Mouse (Mus musculus): Measurements from ENCODE around the gene Paqr5. TPM values are rescaled to one million over a fixed set of nuclear protein-coding genes. Genes with fewer than 3 reads are reported as not detected.

Paqr5 gene
- polyA plus RNA-seq, 1 experiment from 2014 or later, result 42.2 TPM

DNA sequence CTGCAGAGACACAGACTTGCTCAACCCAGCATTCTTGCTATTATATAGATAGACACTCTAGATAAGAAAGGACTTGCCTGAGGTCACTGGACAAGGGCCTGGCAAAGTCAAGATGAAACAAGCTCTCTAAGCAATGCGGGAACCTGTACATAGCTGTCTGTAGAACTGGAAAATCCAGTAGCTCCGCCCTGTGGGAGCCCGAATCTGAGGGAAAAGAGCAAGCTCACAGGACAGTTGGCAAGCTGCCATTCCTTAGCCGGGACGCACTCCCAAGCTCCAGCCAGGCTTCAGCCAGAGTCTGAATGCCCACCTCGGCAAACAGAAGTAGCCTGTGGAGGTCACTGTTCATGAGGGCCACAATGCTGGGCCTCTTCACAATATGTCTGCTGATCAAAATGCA is 28.8 kb downstream of the Paqr5 start:
- H3K36me3 ChIP-seq (ENCODE audit: control insufficient read depth, insufficient read depth, low read length), result no peaks in the 10 kb centered on the region
- no peak overlapping the region for H3K9ac ChIP-seq (ENCODE audit: low read length)
- H3K4me2 ChIP-seq (ENCODE audit: low read depth, low read length), result no peak overlapping the region
- H3K9me3 ChIP-seq (replicated peaks; ENCODE audit: control insufficient read depth, low read length), result no peaks in the 10 kb centered on the region
- no peaks in the 10 kb centered on the region for H3K27me3 ChIP-seq (ENCODE audit: control insufficient read depth, insufficient read depth, low read length)
- peaks cover 17% of the 10 kb centered on the region for H3K4me1 ChIP-seq (ENCODE audit: control insufficient read depth, insufficient read depth, low read length)
- 26% methylated on average over 6 of the region's 6 CpGs for WGBS
- H3K27ac ChIP-seq (ENCODE audit: low read length), result peak overlapping the region; percentile 88
- H3K4me3 ChIP-seq (replicated peaks; ENCODE audit: low read length), result no peak overlapping the region
- peak; percentile 18; the same call in 1 of the 2 replicates for ATAC-seq (ENCODE audit: insufficient read depth, low FRiP score)

- Histone ChIP-seq H3K4me3 (replicated peaks; ENCODE audit: low read length) (no peak overlapping the region), H3K4me2 (ENCODE audit: low read depth, low read length) (no peak overlapping the region), H3K9ac (ENCODE audit: low read length) (no peak overlapping the region), H3K4me1 (ENCODE audit: control insufficient read depth, insufficient read depth, low read length) (0 out of 2 replicates have a peak, but pooled peaks cover 6% of the 10 kb centered on the region), H3K9me3 (replicated peaks; ENCODE audit: control insufficient read depth, low read length) (no peaks in the 10 kb centered on the region), H3K27ac (ENCODE audit: low read length) (peak overlapping the region; percentile 72), H3K27me3 (ENCODE audit: control insufficient read depth, insufficient read depth, low read length) (no peaks in the 10 kb centered on the region), H3K36me3 (ENCODE audit: control insufficient read depth, insufficient read depth, low read length) (no peaks in the 10 kb centered on the region)
- no peak for ATAC-seq (ENCODE audit: insufficient read depth, low FRiP score)
- WGBS, result 42% methylated on average over 4 of the region's 4 CpGs
Measured at GRCm38 (mm10) chr9:61991158-61991557, 35.5 kb downstream of the Paqr5 start.

- ATAC-seq (ENCODE audit: insufficient read depth, low FRiP score), result peak; percentile 49
- no peak overlapping the region for H3K4me3 ChIP-seq (replicated peaks; ENCODE audit: low read length)
- 28% methylated on average over 3 of the region's 3 CpGs for WGBS
Measured at GRCm38 (mm10) chr9:61990738-61991137, 35.9 kb downstream of the Paqr5 start.

DNA sequence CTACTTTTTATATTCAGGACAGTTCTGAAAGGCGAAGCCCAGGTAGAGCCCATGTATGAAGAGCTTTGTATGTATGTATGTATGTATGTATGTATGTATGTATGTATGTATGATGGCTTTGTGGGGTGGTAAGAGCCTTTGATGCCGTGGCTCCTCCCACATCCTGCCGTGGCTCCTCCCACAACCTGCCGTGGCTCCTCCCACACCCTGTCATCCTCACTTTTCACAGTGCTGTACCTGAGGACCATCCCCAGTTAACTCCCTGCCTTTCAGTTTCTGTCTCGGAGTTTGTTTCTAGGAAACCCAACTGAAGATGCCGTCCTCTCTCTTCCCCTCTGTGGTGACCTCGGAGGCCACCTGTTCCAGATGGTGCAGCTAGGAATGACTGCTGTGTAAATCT is 40.6 kb downstream of the Paqr5 start:
- Histone ChIP-seq H3K4me3 (replicated peaks; ENCODE audit: low read length) (no peak overlapping the region), H3K9me3 (replicated peaks; ENCODE audit: control insufficient read depth, low read length) (no peaks in the 10 kb centered on the region), H3K36me3 (ENCODE audit: control insufficient read depth, insufficient read depth, low read length) (no peaks in the 10 kb centered on the region), H3K27me3 (ENCODE audit: control insufficient read depth, insufficient read depth, low read length) (no peaks in the 10 kb centered on the region), H3K4me1 (ENCODE audit: control insufficient read depth, insufficient read depth, low read length) (0 out of 2 replicates have a peak, but pooled peaks cover 4% of the 10 kb centered on the region), H3K4me2 (ENCODE audit: low read depth, low read length) (no peak overlapping the region), H3K27ac (ENCODE audit: low read length) (no peak overlapping the region), H3K9ac (ENCODE audit: low read length) (no peak overlapping the region)
- 85% methylated on average over 7 of the region's 7 CpGs for WGBS
- ATAC-seq (ENCODE audit: insufficient read depth, low FRiP score), result no peak

More at GRCm38 (mm10) chr9:61990738-61991137, 35.9 kb downstream of the Paqr5 start:
- H3K9me3 ChIP-seq (replicated peaks; ENCODE audit: control insufficient read depth, low read length), result no peaks in the 10 kb centered on the region
- no peaks in the 10 kb centered on the region for H3K36me3 ChIP-seq (ENCODE audit: control insufficient read depth, insufficient read depth, low read length)
- no peaks in the 10 kb centered on the region for H3K27me3 ChIP-seq (ENCODE audit: control insufficient read depth, insufficient read depth, low read length)
- H3K27ac ChIP-seq (ENCODE audit: low read length), result peak overlapping the region; percentile 72
- no peak overlapping the region for H3K4me2 ChIP-seq (ENCODE audit: low read depth, low read length)
- H3K9ac ChIP-seq (ENCODE audit: low read length), result no peak overlapping the region
- H3K4me1 ChIP-seq (ENCODE audit: control insufficient read depth, insufficient read depth, low read length), result 0 out of 2 replicates have a peak, but pooled peaks cover 6% of the 10 kb centered on the region

DNA sequence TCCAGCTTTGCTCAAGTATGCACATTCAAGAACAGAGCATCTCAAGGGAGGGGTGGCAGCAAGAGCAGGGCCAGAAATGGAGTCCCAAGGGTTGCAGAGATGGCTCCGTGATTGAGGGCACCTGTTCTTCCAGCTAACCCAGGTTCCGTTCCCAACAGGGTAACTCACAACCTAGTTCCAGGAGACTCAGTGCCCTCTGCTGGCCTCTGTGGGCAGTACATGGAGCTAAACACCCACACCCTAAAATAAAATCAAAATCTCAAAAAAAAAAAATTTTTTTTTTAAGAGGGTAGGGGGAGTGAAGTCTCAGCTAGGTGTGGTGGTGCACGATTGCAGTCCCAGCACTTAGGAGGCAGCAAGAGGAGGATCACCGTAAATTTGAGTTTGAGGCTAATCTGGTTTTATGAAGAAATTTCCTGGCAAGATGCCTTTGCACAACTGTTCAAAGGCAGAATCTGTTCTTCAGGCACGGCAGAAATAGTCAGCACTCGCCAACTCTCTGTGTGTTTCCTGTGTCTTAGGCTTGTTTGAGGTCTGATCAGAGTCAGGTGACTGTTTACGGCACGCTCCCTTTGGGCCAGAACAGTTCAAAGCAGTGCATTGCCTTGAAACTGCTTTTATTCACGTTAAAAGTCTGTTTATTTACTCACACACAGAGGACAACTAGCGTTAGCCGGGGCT is 41.3 kb downstream of the Paqr5 start:
- Histone ChIP-seq H3K9me3 (replicated peaks; ENCODE audit: control insufficient read depth, low read length) (no peaks in the 10 kb centered on the region), H3K4me2 (ENCODE audit: low read depth, low read length) (no peak overlapping the region), H3K36me3 (ENCODE audit: control insufficient read depth, insufficient read depth, low read length) (no peaks in the 10 kb centered on the region), H3K27ac (ENCODE audit: low read length) (no peak overlapping the region), H3K4me1 (ENCODE audit: control insufficient read depth, insufficient read depth, low read length) (no peaks in the 10 kb centered on the region), H3K4me3 (replicated peaks; ENCODE audit: low read length) (no peak overlapping the region), H3K9ac (ENCODE audit: low read length) (no peak overlapping the region), H3K27me3 (ENCODE audit: control insufficient read depth, insufficient read depth, low read length) (no peaks in the 10 kb centered on the region)
- WGBS, result 41% methylated on average over 11 of the region's 11 CpGs
- no peak for ATAC-seq (ENCODE audit: insufficient read depth, low FRiP score)

DNA sequence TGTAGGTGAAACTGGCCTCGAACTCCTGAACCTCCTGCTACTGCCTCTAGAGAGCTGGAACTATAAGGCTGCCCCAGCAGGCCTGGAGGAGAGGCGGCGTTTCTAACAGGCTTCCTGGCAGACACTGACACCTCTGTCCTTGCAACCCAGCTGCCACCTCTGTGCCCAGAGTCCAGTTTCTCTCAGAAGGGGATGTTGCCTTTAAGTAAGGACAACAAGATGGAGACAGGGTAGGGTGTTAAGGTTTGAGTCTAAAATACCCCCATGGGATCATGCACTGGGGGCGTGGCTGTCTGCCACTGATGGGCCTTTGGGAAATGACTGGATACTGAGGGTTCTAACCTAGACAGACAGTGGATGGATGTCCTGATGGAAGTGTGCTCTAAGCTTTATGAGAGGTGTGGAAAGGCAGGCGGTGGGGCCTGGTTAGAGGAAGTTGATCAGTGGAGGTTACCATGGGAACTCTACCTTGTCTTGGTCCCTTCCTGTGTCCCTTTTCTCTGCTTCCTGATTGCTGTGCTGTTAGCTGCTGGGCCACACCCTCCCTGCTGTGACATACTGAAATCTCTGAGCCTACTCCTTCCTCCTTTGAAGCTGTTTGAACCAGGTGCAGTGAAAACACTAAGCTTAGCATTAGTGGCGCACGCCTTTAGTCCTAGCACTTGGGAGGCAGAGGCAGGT is 43.6 kb downstream of the Paqr5 start:
- no peak overlapping the region for H3K4me3 ChIP-seq (replicated peaks; ENCODE audit: low read length)
- no peak overlapping the region for H3K9ac ChIP-seq (ENCODE audit: low read length)
- no peaks in the 10 kb centered on the region for H3K4me1 ChIP-seq (ENCODE audit: control insufficient read depth, insufficient read depth, low read length)
- H3K4me2 ChIP-seq (ENCODE audit: low read depth, low read length), result no peak overlapping the region
- H3K27ac ChIP-seq (ENCODE audit: low read length), result no peak overlapping the region
- H3K27me3 ChIP-seq (ENCODE audit: control insufficient read depth, insufficient read depth, low read length), result no peaks in the 10 kb centered on the region
- no peaks in the 10 kb centered on the region for H3K36me3 ChIP-seq (ENCODE audit: control insufficient read depth, insufficient read depth, low read length)
- WGBS, result 83% methylated on average over 7 of the region's 7 CpGs
- H3K9me3 ChIP-seq (replicated peaks; ENCODE audit: control insufficient read depth, low read length), result no peaks in the 10 kb centered on the region
- ATAC-seq (ENCODE audit: insufficient read depth, low FRiP score), result 0 out of 2 replicates have a peak, but pooled peaks have one; percentile 56

DNA sequence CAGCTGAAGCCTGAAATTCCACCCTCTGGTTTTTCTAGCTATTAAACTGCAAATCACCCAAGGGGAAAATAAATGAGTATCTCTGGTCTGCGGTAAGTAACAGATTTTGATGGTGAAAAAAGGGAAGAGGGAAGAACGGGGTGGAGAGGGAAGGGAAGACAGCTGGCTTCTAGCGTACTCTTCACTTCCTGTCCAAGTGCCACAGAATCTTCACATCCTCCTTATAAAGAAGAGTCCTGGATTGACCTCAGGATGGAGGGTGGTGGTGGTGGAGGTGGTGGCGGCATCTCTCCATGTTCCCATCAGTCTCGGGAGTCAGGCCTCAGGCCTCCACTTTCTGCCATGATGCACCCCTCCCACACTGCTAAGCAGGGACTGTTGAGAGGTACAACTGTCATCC is 44.8 kb downstream of the Paqr5 start:
- no peak overlapping the region for H3K4me3 ChIP-seq (replicated peaks; ENCODE audit: low read length)
- H3K4me1 ChIP-seq (ENCODE audit: control insufficient read depth, insufficient read depth, low read length), result no peaks in the 10 kb centered on the region
- no peaks in the 10 kb centered on the region for H3K36me3 ChIP-seq (ENCODE audit: control insufficient read depth, insufficient read depth, low read length)
- no peak for ATAC-seq (ENCODE audit: insufficient read depth, low FRiP score)
- H3K4me2 ChIP-seq (ENCODE audit: low read depth, low read length), result no peak overlapping the region
- H3K9ac ChIP-seq (ENCODE audit: low read length), result no peak overlapping the region
- H3K27me3 ChIP-seq (ENCODE audit: control insufficient read depth, insufficient read depth, low read length), result no peaks in the 10 kb centered on the region
- H3K27ac ChIP-seq (ENCODE audit: low read length), result no peak overlapping the region
- 74% methylated on average over 5 of the region's 5 CpGs for WGBS
- no peaks in the 10 kb centered on the region for H3K9me3 ChIP-seq (replicated peaks; ENCODE audit: control insufficient read depth, low read length)

DNA sequence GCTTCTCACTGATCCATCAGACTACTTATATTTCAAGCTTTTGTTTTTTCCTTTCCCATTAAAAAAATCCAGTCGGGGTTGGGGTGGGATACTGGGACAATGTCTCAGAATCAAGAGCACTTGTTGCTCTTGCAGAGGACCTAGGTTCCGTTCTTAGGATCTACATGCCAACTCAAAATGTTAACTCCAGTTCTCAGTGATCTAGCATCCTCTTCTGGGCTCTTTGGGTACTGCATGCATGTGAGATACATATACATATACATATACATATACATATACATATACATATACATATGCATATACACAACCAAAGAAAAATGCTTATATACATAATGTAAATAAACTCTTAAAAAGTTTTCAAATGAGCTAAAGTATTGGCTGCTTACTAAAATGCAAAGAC is 46.7 kb downstream of the Paqr5 start:
- H3K36me3 ChIP-seq (ENCODE audit: control insufficient read depth, insufficient read depth, low read length), result no peaks in the 10 kb centered on the region
- WGBS, result 84% methylated on average over 2 of the region's 2 CpGs

GRCm38 (mm10) chr9:61977258-61977945 is 49.3 kb downstream of the Paqr5 start:
- Histone ChIP-seq H3K4me2 (ENCODE audit: low read depth, low read length) (no peak overlapping the region), H3K36me3 (ENCODE audit: control insufficient read depth, insufficient read depth, low read length) (no peaks in the 10 kb centered on the region), H3K27me3 (ENCODE audit: control insufficient read depth, insufficient read depth, low read length) (no peaks in the 10 kb centered on the region), H3K27ac (ENCODE audit: low read length) (no peak overlapping the region), H3K4me1 (ENCODE audit: control insufficient read depth, insufficient read depth, low read length) (no peaks in the 10 kb centered on the region), H3K9ac (ENCODE audit: low read length) (no peak overlapping the region), H3K9me3 (replicated peaks; ENCODE audit: control insufficient read depth, low read length) (no peaks in the 10 kb centered on the region), H3K4me3 (replicated peaks; ENCODE audit: low read length) (no peak overlapping the region)
- ATAC-seq (ENCODE audit: insufficient read depth, low FRiP score), result no peak
- 82% methylated on average over 13 of the region's 13 CpGs for WGBS

More for the DNA sequence above, 46.7 kb downstream of the Paqr5 start:
- Histone ChIP-seq H3K4me1 (ENCODE audit: control insufficient read depth, insufficient read depth, low read length) (no peaks in the 10 kb centered on the region), H3K9ac (ENCODE audit: low read length) (no peak overlapping the region), H3K4me2 (ENCODE audit: low read depth, low read length) (no peak overlapping the region), H3K27ac (ENCODE audit: low read length) (no peak overlapping the region), H3K27me3 (ENCODE audit: control insufficient read depth, insufficient read depth, low read length) (no peaks in the 10 kb centered on the region), H3K9me3 (replicated peaks; ENCODE audit: control insufficient read depth, low read length) (no peaks in the 10 kb centered on the region), H3K4me3 (replicated peaks; ENCODE audit: low read length) (no peak overlapping the region)
- no peak for ATAC-seq (ENCODE audit: insufficient read depth, low FRiP score)
